Mouse (Mus musculus) gastrocnemius, adult 18-20 months (tissue): ENCODE measurements around the gene 2810006K23Rik. TPM values are rescaled to one million over a fixed set of nuclear protein-coding genes. Genes with fewer than 3 reads are reported as not detected.
"Not testable (repeated sequence)": the region's sequence is repeated elsewhere in the genome, so short reads cannot be mapped to it uniquely, and the experiment has no call there.

Experiments
- DNase-seq: peaks from one replicate; pipeline ENCODE4 v3.0.0; 2021; ENCODE audit warnings: low spot score
- total RNA-seq, 2 experiments: library from RNA; stranded (reverse); gene quantifications; 2 replicates each; pipeline ENCODE4 v1.2.3; 2021

The 2810006K23Rik gene
- total RNA-seq, 2 experiments from 2014 or later, result 7.3 to 7.7 TPM

GRCm38 (mm10) chr5:124342897-124343296 lies 15.0 kb downstream of the 2810006K23Rik start:
- DNase-seq, result no peak

- DNase-seq, result peak; percentile 42
Observed at GRCm38 (mm10) chr5:124349196-124349595, 21.3 kb downstream of the 2810006K23Rik start.

- no peak for DNase-seq
Observed at GRCm38 (mm10) chr5:124350350-124350749, 22.5 kb downstream of the 2810006K23Rik start.

GRCm38 (mm10) chr5:124351111-124351560 lies 23.2 kb downstream of the 2810006K23Rik start:
- peak; percentile 83 for DNase-seq

GRCm38 (mm10) chr5:124351604-124352003 lies 23.7 kb downstream of the 2810006K23Rik start:
- DNase-seq, result no peak

- DNase-seq, result peak; percentile 52
Observed at GRCm38 (mm10) chr5:124352141-124352920, 24.4 kb downstream of the 2810006K23Rik start.

- DNase-seq, result peak; percentile 19
Observed at GRCm38 (mm10) chr5:124353011-124353725, 25.3 kb downstream of the 2810006K23Rik start.

- DNase-seq, result peak; percentile 64
Observed at GRCm38 (mm10) chr5:124353726-124354547, 26.0 kb downstream of the 2810006K23Rik start.

GRCm38 (mm10) chr5:124354574-124355424 lies 26.9 kb downstream of the 2810006K23Rik start:
- peak; percentile 18 for DNase-seq

- DNase-seq, result no peak
Observed at GRCm38 (mm10) chr5:124355425-124355959, 27.6 kb downstream of the 2810006K23Rik start.

- DNase-seq, result no peak
Observed at GRCm38 (mm10) chr5:124356695-124357094, 28.8 kb downstream of the 2810006K23Rik start.

- no peak for DNase-seq
Observed at GRCm38 (mm10) chr5:124359641-124360040, 31.8 kb downstream of the 2810006K23Rik start.

GRCm38 (mm10) chr5:124362982-124363381 lies 35.1 kb downstream of the 2810006K23Rik start, which contains the start of gene Cdk2ap1:
Cdk2ap1 (minus strand) TSS chr5:124363082.
- not testable (repeated sequence) for DNase-seq

- no peak for DNase-seq
Observed at GRCm38 (mm10) chr5:124364173-124364918, 36.5 kb downstream of the 2810006K23Rik start.

GRCm38 (mm10) chr5:124365754-124366153 lies 37.9 kb downstream of the 2810006K23Rik start:
- no peak for DNase-seq

- no peak for DNase-seq
Observed at GRCm38 (mm10) chr5:124366721-124367120, 38.8 kb downstream of the 2810006K23Rik start.

- no peak for DNase-seq
Observed at GRCm38 (mm10) chr5:124374298-124374697, 46.4 kb downstream of the 2810006K23Rik start.

GRCm38 (mm10) chr5:124376401-124376800 lies 48.5 kb downstream of the 2810006K23Rik start:
- no peak for DNase-seq

- DNase-seq, result no peak
Observed at GRCm38 (mm10) chr5:124377149-124377548, 49.3 kb downstream of the 2810006K23Rik start.
